Mouse (Mus musculus) kidney, embryonic 14.5 days (tissue): ENCODE data around the gene Prop1. TPM values are rescaled to one million over a fixed set of nuclear protein-coding genes. Genes with fewer than 3 reads are reported as not detected.
A peak's percentile ranks its signal among the peaks of the same experiment; 100 is the strongest.

Experiments used
- ATAC-seq: fragments of 200-750 bp; cut with Nextera tagmentation; 2 replicates; pipeline ENCODE4 v1.8.0; 2017; ENCODE audit warnings: moderate number of reproducible peaks, mild to moderate bottlenecking, moderate TSS enrichment, moderate library complexity; ENCODE audit not compliant: low FRiP score, low TSS enrichment
- H3K27ac ChIP-seq: fragments of 300-500 bp; sonication (generic); 2 replicates; pipeline ENCODE4 v1.5.1; 2014; ENCODE audit warnings: low read depth, mild to moderate bottlenecking, low read length, moderate library complexity, mixed read lengths
- H3K27me3 ChIP-seq: fragments of 300-500 bp; sonication (generic); 2 replicates; pipeline ENCODE4 v1.6.1; 2014; ENCODE audit warnings: mild to moderate bottlenecking, low read length; ENCODE audit not compliant: control insufficient read depth, insufficient read depth
- H3K36me3 ChIP-seq: fragments of 300-500 bp; sonication (generic); 2 replicates; pipeline ENCODE4 v1.6.1; 2014; ENCODE audit warnings: low read length, mixed read lengths; ENCODE audit not compliant: control insufficient read depth, insufficient read depth
- H3K4me1 ChIP-seq: fragments of 300-500 bp; sonication (generic); 2 replicates; pipeline ENCODE4 v1.6.1; 2014; ENCODE audit warnings: low read length, mixed read lengths; ENCODE audit not compliant: control insufficient read depth, insufficient read depth
- H3K4me2 ChIP-seq: fragments of 300-500 bp; sonication (generic); replicated peaks from 2 replicates; pipeline ENCODE4 v1.6.1; 2014; ENCODE audit warnings: low read depth, mild to moderate bottlenecking, low read length
- H3K4me3 ChIP-seq: fragments of 300-500 bp; sonication (generic); 2 replicates; pipeline ENCODE4 v1.5.1; 2014; ENCODE audit warnings: mild to moderate bottlenecking, low read length
- H3K9ac ChIP-seq: fragments of 300-500 bp; sonication (generic); 2 replicates; pipeline ENCODE4 v1.6.1; 2014; ENCODE audit warnings: low read depth, mild to moderate bottlenecking, low read length, moderate library complexity
- H3K9me3 ChIP-seq: fragments of 300-500 bp; sonication (generic); 2 replicates; pipeline ENCODE4 v1.6.1; 2016; ENCODE audit warnings: low read length; ENCODE audit not compliant: control insufficient read depth
- WGBS: fragments of 180-500 bp; shearing (Covaris S2); extraction: QIAGEN DNeasy Blood & Tissue Kit; methylation state at CpG from one replicate; pipeline ENCODE4 v1.1.7; 2014; 5-methylcytosine and 5-hydroxymethylcytosine counted together
- polyA plus RNA-seq: library from polyadenylated mRNA; unstranded; fragments of >200 nt; fragmentation: Nextera tagmentation; extraction: Ambion mirVana; gene quantifications from 2 replicates; pipeline ENCODE4 v1.2.1, GENCODE M21; 2014

The Prop1 gene
- not detected in 2 replicates for polyA plus RNA-seq

DNA sequence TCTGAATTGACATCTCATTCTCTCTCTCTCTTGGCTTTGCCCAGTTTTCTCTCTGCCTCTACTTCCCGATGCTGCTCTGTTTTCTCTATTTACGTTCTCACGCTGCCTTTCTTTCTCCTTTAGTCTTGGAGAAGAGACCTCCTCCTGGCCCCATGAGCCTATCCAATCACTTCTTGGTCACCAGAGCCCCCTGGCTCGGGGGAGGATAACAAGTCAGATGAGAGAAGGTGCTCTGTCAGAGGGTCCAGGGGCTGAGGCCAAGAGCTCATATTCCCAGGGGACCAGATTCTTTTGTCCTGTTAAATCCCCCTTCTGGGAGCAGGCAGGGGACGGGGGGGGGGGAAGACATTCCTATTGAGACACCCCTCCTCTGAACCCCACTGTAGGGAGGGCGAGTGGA, at the start of gene Prop1:
Gene Prop1 (minus strand): TSS at position 101 of the 400 bp plus-strand sequence.
- H3K9me3 ChIP-seq: no peaks in the 10 kb centered on the region
- no peak for ATAC-seq
- H3K36me3 ChIP-seq: no peaks in the 10 kb centered on the region
- WGBS: 61% methylated on average over 6 of the region's 6 CpGs
- no peaks in the 10 kb centered on the region; the same call in 1 of the 2 replicates for H3K4me1 ChIP-seq
- no peak within 1 kb of the TSS for H3K4me3 ChIP-seq
- H3K27me3 ChIP-seq: no peaks in the 10 kb centered on the region
- no peak within 1 kb of the TSS for H3K9ac ChIP-seq
- no peak within 1 kb of the TSS for H3K27ac ChIP-seq
- H3K4me2 ChIP-seq: no peak within 1 kb of the TSS

DNA sequence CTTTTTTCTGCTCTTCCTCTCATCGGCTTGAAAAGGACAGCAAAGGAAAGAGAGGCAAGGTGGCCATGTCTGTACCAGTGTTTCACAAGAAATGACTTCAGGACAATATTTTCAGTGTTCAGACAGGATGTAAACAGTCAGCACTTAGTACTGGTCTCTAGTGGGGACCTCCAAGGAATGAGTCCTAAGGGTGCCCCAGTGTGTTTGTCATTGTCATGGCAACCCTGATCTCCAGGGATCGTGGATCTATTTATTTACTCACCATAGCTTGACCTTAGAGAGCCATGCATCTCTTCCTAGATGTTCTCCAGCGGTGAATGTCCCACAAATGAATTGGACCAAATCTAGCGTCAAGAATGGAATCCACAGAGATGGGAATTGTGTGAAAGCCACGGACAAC, 49.7 kb upstream of the Prop1 start, which contains the start of gene Olfr51:
Gene Olfr51 (plus strand): TSS at position 301 of the 400 bp plus-strand sequence.
- Histone ChIP-seq H3K4me3 (no peak within 1 kb of the TSS), H3K9me3 (no peaks in the 10 kb centered on the region), H3K4me2 (no peak within 1 kb of the TSS), H3K4me1 (no peaks in the 10 kb centered on the region), H3K27ac (no peak within 1 kb of the TSS), H3K9ac (no peak within 1 kb of the TSS), H3K27me3 (no peaks in the 10 kb centered on the region), H3K36me3 (no peaks in the 10 kb centered on the region)
- ATAC-seq: no peak
- WGBS: 86% methylated on average over 5 of the region's 5 CpGs

DNA sequence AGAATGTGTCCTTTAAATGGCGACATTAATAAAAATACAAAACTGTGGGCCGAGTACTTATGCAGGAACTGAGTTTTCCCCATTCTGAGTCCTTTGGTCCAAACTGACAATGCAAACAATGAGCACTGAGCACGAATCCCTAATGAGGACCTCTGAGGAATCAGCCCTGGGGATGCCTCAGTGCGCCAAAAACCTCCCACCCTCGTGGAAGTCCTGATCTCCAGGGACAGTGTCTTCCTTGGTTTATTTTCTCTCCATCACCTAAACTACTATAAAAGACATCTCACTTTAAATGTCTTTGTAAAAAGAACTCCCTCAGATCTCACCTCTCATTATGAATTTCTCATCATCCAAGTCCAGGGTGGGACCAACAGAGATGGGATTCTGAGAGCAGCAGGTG, 28.1 kb upstream of the Prop1 start, which contains the start of gene Olfr1377:
Gene Olfr1377 (plus strand): TSS at position 301 of the 400 bp plus-strand sequence.
- no peaks in the 10 kb centered on the region for H3K27me3 ChIP-seq
- ATAC-seq: no peak
- H3K4me3 ChIP-seq: no peak within 1 kb of the TSS
- 67% methylated on average over 5 of the region's 5 CpGs for WGBS
- H3K9me3 ChIP-seq: no peaks in the 10 kb centered on the region
- no peaks in the 10 kb centered on the region for H3K4me1 ChIP-seq
- no peak within 1 kb of the TSS for H3K27ac ChIP-seq
- no peaks in the 10 kb centered on the region for H3K36me3 ChIP-seq
- H3K9ac ChIP-seq: no peak within 1 kb of the TSS
- H3K4me2 ChIP-seq: no peak within 1 kb of the TSS

DNA sequence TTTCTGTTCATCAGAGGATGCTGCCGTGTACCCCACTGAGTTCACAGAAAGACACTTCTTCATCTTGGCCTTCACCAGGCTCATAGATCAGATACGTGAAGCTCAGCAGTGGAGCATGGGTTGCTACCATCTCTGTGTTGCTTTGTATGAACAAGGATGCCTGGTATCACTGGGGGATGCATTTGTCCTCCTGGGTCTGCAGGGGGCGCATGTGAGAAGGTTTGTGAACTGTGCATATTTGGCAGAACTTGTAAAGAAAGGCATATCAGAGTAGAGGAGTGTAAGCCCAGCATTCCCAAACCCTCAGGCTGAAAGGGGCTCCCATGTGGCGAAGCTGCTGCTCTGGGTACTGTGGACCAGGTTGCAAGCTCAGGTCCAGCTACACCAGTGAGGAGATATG, 23.7 kb upstream of the Prop1 start:
- H3K36me3 ChIP-seq: no peaks in the 10 kb centered on the region
- no peak for ATAC-seq
- H3K27me3 ChIP-seq: no peaks in the 10 kb centered on the region
- no peak overlapping the region for H3K4me3 ChIP-seq
- H3K27ac ChIP-seq: no peak overlapping the region
- no peaks in the 10 kb centered on the region for H3K9me3 ChIP-seq
- no peaks in the 10 kb centered on the region for H3K4me1 ChIP-seq
- WGBS: 78% methylated on average over 4 of the region's 4 CpGs
- H3K4me2 ChIP-seq: no peak overlapping the region
- H3K9ac ChIP-seq: no peak overlapping the region

DNA sequence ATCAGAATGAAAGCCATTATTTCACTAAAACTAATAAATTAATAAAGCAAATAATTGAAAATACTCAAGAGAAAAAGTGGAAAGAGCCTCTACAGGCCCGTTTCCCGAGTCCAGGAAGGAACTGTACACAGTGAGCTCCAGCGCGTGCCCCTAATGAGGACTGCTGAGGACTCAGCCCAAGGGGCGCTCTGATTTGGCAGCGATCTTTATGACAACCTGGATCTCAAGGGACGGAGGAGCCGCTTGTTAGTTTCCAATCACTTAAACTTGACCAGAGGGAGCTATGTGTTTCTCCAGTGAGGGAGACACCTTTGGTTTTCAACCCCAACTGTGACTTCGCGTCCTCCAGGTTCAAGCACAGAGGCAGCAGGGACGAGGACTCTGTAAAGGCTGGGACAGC, 12.7 kb upstream of the Prop1 start, which contains the start of gene Olfr1378:
Gene Olfr1378 (plus strand): TSS at position 301 of the 400 bp plus-strand sequence.
- Histone ChIP-seq H3K4me3 (no peak within 1 kb of the TSS), H3K27ac (no peak within 1 kb of the TSS), H3K4me1 (no peaks in the 10 kb centered on the region), H3K27me3 (no peaks in the 10 kb centered on the region), H3K9ac (no peak within 1 kb of the TSS), H3K4me2 (no peak within 1 kb of the TSS), H3K36me3 (no peaks in the 10 kb centered on the region), H3K9me3 (no peaks in the 10 kb centered on the region)
- WGBS: 83% methylated on average over 11 of the region's 11 CpGs
- no peak for ATAC-seq

DNA sequence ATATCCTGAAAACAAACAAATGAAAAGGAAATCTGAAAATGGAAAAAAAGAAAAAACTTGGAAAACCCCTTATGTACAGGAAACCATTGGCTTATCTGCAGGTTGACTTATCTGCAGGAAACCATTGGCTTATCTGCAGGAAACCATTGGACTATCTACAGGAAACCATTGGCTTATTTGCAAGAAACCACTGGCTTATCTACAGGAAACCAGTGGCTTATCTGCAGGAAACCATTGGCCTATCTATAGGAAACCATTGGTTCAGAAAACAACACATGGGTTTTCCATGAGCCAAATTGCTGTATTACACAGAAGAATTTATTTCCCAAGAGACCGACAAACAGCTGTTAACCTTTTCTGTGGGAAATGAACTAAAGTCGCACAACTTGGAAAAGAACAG, 11.3 kb upstream of the Prop1 start:
- 70% methylated on average over 2 of the region's 2 CpGs for WGBS
- Histone ChIP-seq H3K4me3 (no peak overlapping the region), H3K9me3 (no peaks in the 10 kb centered on the region), H3K36me3 (no peaks in the 10 kb centered on the region), H3K9ac (no peak overlapping the region), H3K27ac (no peak overlapping the region), H3K4me1 (no peaks in the 10 kb centered on the region), H3K4me2 (no peak overlapping the region), H3K27me3 (no peaks in the 10 kb centered on the region)
- no peak for ATAC-seq

DNA sequence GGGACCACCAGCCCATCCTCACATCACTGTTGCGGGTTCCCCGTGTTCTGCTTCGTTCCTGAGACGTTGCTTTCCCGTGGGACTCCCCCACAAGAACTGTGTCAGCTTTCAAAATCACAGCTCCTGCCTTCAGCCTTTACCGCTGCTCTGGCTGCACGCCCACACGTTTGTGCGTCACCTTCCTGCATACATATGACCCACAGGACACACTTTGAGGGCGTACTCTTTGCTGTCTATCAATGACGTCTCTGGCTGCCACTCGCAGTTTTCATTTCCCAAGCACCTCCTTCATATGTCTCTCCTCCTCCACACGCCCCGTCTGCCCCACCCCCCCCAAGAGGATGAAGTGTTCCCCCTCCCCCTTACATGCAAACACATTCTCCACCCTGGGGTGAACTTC, 1.3 kb downstream of the Prop1 start:
- Histone ChIP-seq H3K4me3 (no peak overlapping the region), H3K27me3 (no peaks in the 10 kb centered on the region), H3K9ac (no peak overlapping the region), H3K27ac (no peak overlapping the region), H3K9me3 (no peaks in the 10 kb centered on the region), H3K36me3 (no peaks in the 10 kb centered on the region), H3K4me1 (no peaks in the 10 kb centered on the region; the same call in 1 of the 2 replicates), H3K4me2 (peak overlapping the region; percentile 9; the same call in 1 of the 2 replicates)
- WGBS: 30% methylated on average over 14 of the region's 14 CpGs
- no peak for ATAC-seq

DNA sequence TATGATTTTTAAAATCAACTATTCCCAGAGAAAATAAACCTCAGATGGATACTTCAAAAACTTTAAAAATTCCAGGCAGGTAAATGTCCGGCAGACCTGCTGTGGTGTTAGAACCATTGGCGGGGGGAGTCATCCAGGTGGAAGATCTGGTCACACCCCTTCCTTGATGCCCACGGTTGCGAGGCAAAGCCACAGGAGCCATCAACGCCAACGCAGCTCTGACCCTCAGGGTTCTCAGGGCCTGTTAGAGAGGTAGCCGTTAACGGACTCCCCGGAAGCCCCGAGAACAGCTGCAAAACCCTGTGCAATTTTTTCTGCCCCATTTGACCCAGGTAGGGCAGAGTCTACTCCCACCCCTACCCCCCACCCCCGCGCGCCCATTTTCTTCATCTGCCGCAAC, 10.1 kb downstream of the Prop1 start, which contains the start of gene 4933414I15Rik:
Gene 4933414I15Rik (minus strand): TSS at position 260 of the 400 bp plus-strand sequence.
- ATAC-seq: no peak
- Histone ChIP-seq H3K4me2 (peak within 1 kb of the TSS; percentile 12; the same call in 1 of the 2 replicates), H3K27me3 (no peaks in the 10 kb centered on the region), H3K4me3 (no peak within 1 kb of the TSS), H3K4me1 (0 out of 2 replicates have a peak, but pooled peaks cover 3% of the 10 kb centered on the region), H3K27ac (no peak within 1 kb of the TSS), H3K9me3 (no peaks in the 10 kb centered on the region), H3K36me3 (no peaks in the 10 kb centered on the region), H3K9ac (no peak within 1 kb of the TSS)
- WGBS: 76% methylated on average over 14 of the region's 14 CpGs

DNA sequence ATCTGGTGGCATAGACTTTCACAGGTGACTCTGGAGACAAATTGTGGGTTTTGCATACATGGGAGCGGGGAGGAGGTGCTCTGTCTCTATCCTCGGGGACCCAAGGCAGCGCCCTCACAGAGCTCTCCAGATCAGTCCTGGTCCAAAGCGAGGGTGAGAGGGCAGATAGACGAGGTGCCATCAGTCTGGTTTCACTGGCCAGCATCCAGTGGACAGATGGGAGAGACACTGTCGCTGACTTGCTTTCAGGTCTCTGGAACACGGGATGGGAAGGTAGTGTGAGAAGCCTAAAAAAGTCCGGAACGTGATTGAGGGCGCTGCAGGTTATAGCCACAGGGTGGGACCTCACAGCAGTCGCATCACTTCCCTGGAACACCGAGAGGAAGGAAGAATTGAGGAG, 11.2 kb downstream of the Prop1 start:
- Histone ChIP-seq H3K4me3 (no peak overlapping the region), H3K27ac (no peak overlapping the region), H3K36me3 (no peaks in the 10 kb centered on the region), H3K4me1 (0 out of 2 replicates have a peak, but pooled peaks cover 3% of the 10 kb centered on the region), H3K27me3 (no peaks in the 10 kb centered on the region), H3K4me2 (peak overlapping the region; percentile 12; the same call in 1 of the 2 replicates), H3K9me3 (no peaks in the 10 kb centered on the region), H3K9ac (no peak overlapping the region)
- no peak for ATAC-seq
- 51% methylated on average over 12 of the region's 12 CpGs for WGBS
